Mouse (Mus musculus) liver, embryonic 14.5 days (tissue): ENCODE data around the gene Msrb1. TPM values are rescaled to one million over a fixed set of nuclear protein-coding genes. Genes with fewer than 3 reads are reported as not detected.
A peak's percentile ranks its signal among the peaks of the same experiment; 100 is the strongest.

Experiments
- ATAC-seq: fragments of 200-750 bp; cut with Nextera tagmentation; 2 replicates; pipeline ENCODE4 v1.8.0; 2017; ENCODE audit warnings: moderate number of reproducible peaks, mild to moderate bottlenecking, moderate library complexity; ENCODE audit not compliant: insufficient read depth
- DNase-seq, 3 experiments: peaks; one replicate each; pipeline ENCODE4 v3.0.0-alpha.2; 2012 to 2013; ENCODE audit warnings: low read depth in 3 of 3, low spot score in 3 of 3
- H3K27ac ChIP-seq: fragments of 300-500 bp; sonication (generic); 2 replicates; pipeline ENCODE4 v1.5.1; 2014; ENCODE audit warnings: moderate library complexity, mild to moderate bottlenecking, control low read depth, inconsistent platforms
- H3K27me3 ChIP-seq: fragments of 300-500 bp; sonication (generic); 2 replicates; pipeline ENCODE4 v1.6.1; 2014; ENCODE audit warnings: mild to moderate bottlenecking, low read length, moderate library complexity; ENCODE audit not compliant: control insufficient read depth, insufficient read depth
- H3K36me3 ChIP-seq: fragments of 300-500 bp; sonication (generic); replicated peaks from 2 replicates; pipeline ENCODE4 v1.6.1; 2014; ENCODE audit warnings: low read depth; ENCODE audit not compliant: control insufficient read depth, insufficient read depth
- H3K4me1 ChIP-seq, 2 experiments: fragments of 200-500 bp in 1 of 2; fragments of 300-500 bp in 1 of 2; sonication (generic) in 1 of 2; replicated peaks; 2 replicates each; pipeline ENCODE4 v1.6.1; 2012 to 2014; ENCODE audit warnings: antibody characterized with exemption in 1 of 2, inconsistent platforms in 1 of 2, low read length in 1 of 2; ENCODE audit not compliant: control insufficient read depth in 2 of 2, insufficient read depth in 2 of 2
- H3K4me2 ChIP-seq: fragments of 300-500 bp; sonication (generic); 2 replicates; pipeline ENCODE4 v1.6.1; 2014; ENCODE audit warnings: low read depth, mild to moderate bottlenecking, control low read depth, moderate library complexity
- H3K4me3 ChIP-seq, 2 experiments: fragments of 200-500 bp in 1 of 2; fragments of 300-500 bp in 1 of 2; sonication (generic) in 1 of 2; 2 replicates each; pipeline ENCODE4 v1.5.1; 2012 to 2014; ENCODE audit warnings: low read depth in 2 of 2, low read length in 2 of 2, mild to moderate bottlenecking in 2 of 2, control low read depth in 1 of 2, inconsistent platforms in 1 of 2, moderate library complexity in 1 of 2; ENCODE audit not compliant: insufficient read depth in 1 of 2
- H3K9ac ChIP-seq: fragments of 300-500 bp; sonication (generic); replicated peaks from 2 replicates; pipeline ENCODE4 v1.6.1; 2014; ENCODE audit warnings: mild to moderate bottlenecking, control low read depth, moderate library complexity
- H3K9me3 ChIP-seq: fragments of 300-500 bp; sonication (generic); 2 replicates; pipeline ENCODE4 v1.6.1; 2016; ENCODE audit warnings: low read length, mixed read lengths; ENCODE audit not compliant: control insufficient read depth
- CTCF ChIP-seq: IDR thresholded peaks from 2 replicates; pipeline ENCODE4 v1.5.1; 2016; ENCODE audit warnings: antibody characterized with exemption, low read depth, control low read depth
- EP300 ChIP-seq: IDR thresholded peaks from 2 replicates; pipeline ENCODE4 v1.6.1; 2016; ENCODE audit warnings: antibody characterized with exemption, low read depth
- WGBS: fragments of 180-500 bp; shearing (Covaris S2); extraction: QIAGEN DNeasy Blood & Tissue Kit; methylation state at CpG from one replicate; pipeline ENCODE4 v1.1.7; 2014; ENCODE audit not compliant: insufficient replicate concordance; 5-methylcytosine and 5-hydroxymethylcytosine counted together
- polyA plus RNA-seq, 2 experiments: library from polyadenylated mRNA; depleted of rRNA in 1 of 2; stranded (reverse) in 1 of 2; unstranded in 1 of 2; fragments of >200 nt; fragmentation: Nextera tagmentation in 1 of 2; extraction: Ambion mirVana in 1 of 2; gene quantifications; 2 replicates each; pipeline versions ENCODE4 v1.2.1 to v1.2.3; 2012 to 2014

Gene Msrb1
- polyA plus RNA-seq, 2 experiments: 25.4 to 28.9 TPM

DNA sequence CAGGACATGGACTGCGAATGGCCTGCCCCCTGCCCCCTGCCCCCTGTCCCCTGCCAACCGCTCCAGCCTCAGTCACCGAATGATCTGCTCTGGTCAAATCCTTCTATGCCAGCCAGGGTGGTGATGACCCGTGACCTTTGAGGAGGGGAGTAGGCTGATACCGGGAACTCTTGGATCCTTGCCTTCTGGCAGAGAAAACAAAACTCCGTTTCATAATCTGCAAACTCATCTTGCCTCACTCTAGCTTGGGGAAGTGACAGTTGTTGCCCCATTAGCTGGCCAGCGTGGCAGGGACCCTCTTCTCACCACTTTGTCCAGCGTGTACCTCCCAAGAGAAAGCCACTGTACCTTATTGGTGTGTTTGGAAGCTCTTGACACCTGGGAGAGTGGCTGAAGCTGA lies 5.9 kb downstream of the Msrb1 start:
- Histone ChIP-seq H3K9me3 (no peaks in the 10 kb centered on the region), H3K4me2 (no peak overlapping the region), H3K4me3 (no peak overlapping the region), H3K27me3 (no peaks in the 10 kb centered on the region; the same call in 1 of the 2 replicates), H3K36me3 (no peaks in the 10 kb centered on the region; the same call in 1 of the 2 replicates), H3K27ac (no peak overlapping the region), H3K4me1 (peaks cover 9 to 13% of the 10 kb centered on the region in 2 experiments), H3K9ac (no peak overlapping the region)
- 60% methylated on average over 8 of the region's 8 CpGs for WGBS
- TF ChIP-seq EP300: no peak
- TF ChIP-seq CTCF: no peak
- no peak for DNase-seq
- no peak for ATAC-seq

DNA sequence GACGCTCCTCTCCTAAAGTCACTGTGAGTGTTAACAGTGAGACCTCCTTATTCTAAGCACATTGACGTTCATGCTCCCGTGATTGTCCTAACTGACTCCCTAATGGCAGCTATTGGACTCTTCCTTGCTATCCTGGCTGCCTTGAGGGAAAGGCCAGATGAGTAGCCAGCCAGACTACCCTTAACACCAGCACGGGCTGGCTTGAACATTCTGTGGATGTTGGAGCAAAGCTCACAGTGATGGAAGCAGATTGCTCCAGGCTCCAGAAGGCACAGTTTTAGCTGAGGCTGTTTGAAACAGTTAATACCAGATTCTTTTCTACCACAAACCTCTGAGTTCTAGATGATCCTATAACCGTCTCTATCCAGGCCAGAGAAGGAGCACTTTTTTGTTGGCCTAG lies 7.5 kb downstream of the Msrb1 start:
- no peak overlapping the region for H3K4me3 ChIP-seq
- H3K36me3 ChIP-seq: no peaks in the 10 kb centered on the region; the same call in 1 of the 2 replicates
- H3K9me3 ChIP-seq: no peaks in the 10 kb centered on the region
- no peak overlapping the region for H3K9ac ChIP-seq
- no peak for TF ChIP-seq CTCF
- no peak for TF ChIP-seq EP300
- DNase-seq (no peak), ATAC-seq (no peak)
- H3K4me2 ChIP-seq: no peak overlapping the region
- H3K27ac ChIP-seq: no peak overlapping the region
- H3K27me3 ChIP-seq: no peaks in the 10 kb centered on the region; the same call in 1 of the 2 replicates
- H3K4me1 ChIP-seq: 0 out of 4 replicates have a peak, but pooled peaks cover 0 to 3% of the 10 kb centered on the region in 2 experiments
- WGBS: 65% methylated on average over 5 of the region's 5 CpGs

DNA sequence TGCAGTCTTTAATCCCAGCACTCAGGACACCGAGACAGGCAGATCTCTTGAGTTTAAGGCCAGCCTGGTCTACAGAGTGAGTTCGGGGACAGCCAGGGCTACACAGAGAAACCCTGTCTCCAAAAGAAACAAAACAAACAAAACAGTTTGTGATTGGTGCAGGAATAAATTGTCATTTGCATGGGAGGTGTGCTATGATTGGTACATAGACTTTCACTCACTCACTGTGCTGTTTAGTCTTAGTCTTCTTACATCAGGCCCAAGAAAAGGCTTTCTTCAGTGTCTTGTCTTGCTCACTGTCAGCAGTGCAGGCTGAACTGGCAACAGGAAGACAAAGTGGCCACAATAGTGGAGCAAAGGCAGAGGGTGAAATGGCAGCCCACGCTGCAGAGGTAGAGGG lies 7.9 kb downstream of the Msrb1 start:
- TF ChIP-seq EP300: no peak
- no peak for TF ChIP-seq CTCF
- Histone ChIP-seq H3K4me2 (no peak overlapping the region), H3K4me1 (0 out of 4 replicates have a peak, but pooled peaks cover 0 to 3% of the 10 kb centered on the region in 2 experiments), H3K27ac (no peak overlapping the region), H3K9me3 (no peaks in the 10 kb centered on the region), H3K4me3 (no peak overlapping the region), H3K27me3 (no peaks in the 10 kb centered on the region; the same call in 1 of the 2 replicates), H3K36me3 (no peaks in the 10 kb centered on the region; the same call in 1 of the 2 replicates), H3K9ac (no peak overlapping the region)
- no peak for ATAC-seq
- WGBS: 65% methylated on average over 3 of the region's 3 CpGs
- no peak for DNase-seq

DNA sequence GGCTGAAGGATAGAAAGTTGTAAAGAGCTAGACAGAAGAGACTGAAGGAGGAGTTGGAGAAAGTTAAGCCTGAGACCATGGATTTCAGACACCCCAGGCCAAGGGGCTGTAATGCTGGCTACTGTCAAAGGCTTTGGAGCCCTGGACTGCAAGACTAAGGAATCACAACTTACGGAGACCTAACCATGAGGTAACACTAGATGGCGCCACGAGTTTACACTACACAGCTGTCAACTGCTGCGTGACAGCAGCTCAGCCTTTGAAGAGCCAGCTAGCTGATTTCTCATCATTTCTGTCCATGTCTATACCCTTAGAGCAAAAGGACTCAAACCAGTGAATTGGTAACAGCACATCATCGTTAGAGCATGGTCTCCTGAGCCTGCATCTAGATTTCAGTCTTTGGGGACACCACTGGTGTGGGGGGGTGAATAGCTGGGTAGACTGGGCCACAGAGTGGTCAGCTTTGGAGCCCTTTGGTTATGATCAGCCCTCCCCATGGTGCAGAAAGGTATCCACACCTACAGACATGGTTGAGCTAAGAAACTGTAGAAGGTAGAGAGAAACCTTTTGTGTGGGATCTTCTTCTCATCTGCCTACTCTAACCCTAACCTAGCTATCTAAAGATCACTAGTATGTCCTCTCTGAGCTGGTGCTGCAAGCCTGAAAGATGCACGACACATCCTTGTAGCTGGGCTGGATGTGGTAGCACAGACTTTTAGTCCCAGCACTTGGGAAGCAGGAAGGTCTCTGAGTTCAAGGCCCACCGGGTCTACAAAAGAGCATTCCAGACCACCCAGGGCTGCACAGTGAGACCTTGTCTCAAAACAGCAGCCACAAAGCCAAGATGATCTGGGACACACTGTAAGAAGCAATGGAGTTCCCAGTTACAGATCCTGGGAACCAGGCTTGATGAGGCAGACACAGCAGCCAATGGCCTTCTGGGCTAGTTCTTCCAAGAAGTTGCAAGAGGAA lies 9.4 kb downstream of the Msrb1 start:
- H3K27me3 ChIP-seq: peaks cover 11% of the 10 kb centered on the region
- no peak overlapping the region for H3K4me3 ChIP-seq
- H3K36me3 ChIP-seq: no peaks in the 10 kb centered on the region
- TF ChIP-seq EP300 (no peak), CTCF (peak; percentile 93)
- H3K4me1 ChIP-seq: 0 out of 4 replicates have a peak, but pooled peaks cover 0 to 3% of the 10 kb centered on the region in 2 experiments
- ATAC-seq (peak; percentile 44; the same call in 1 of the 2 replicates), DNase-seq (peak; percentile 62 to 74 (median 65))
- 17% methylated on average over 7 of the region's 7 CpGs for WGBS
- H3K27ac ChIP-seq: no peak overlapping the region
- no peak overlapping the region for H3K4me2 ChIP-seq
- no peaks in the 10 kb centered on the region for H3K9me3 ChIP-seq
- H3K9ac ChIP-seq: no peak overlapping the region

DNA sequence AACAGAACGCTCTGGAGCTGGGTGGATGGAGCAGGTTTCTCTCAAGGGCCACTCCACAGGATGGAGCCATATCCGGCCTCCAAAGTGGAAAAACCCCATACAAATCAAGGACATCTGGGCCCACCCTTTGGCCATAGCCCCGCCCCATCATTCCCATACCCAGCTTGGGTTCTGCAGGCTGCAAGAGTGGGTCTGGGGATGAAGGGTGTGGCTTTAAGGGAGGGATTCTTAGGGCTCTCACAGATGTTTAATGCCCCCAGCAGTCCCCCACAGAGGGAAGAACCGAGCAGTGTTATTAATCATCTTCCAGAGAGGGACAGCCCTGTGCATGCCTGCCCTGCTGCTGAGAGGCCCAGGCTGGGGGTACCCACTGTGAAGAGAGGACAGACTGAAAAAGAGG lies 10.5 kb downstream of the Msrb1 start:
- Histone ChIP-seq H3K4me2 (no peak overlapping the region), H3K4me3 (no peak overlapping the region), H3K27me3 (peaks cover 21% of the 10 kb centered on the region), H3K4me1 (0 out of 4 replicates have a peak, but pooled peaks cover 0 to 3% of the 10 kb centered on the region in 2 experiments), H3K27ac (no peak overlapping the region), H3K9me3 (no peaks in the 10 kb centered on the region), H3K36me3 (no peaks in the 10 kb centered on the region), H3K9ac (no peak overlapping the region)
- TF ChIP-seq EP300 (no peak), CTCF (no peak)
- WGBS: 32% methylated on average over 4 of the region's 4 CpGs
- no peak for DNase-seq
- no peak for ATAC-seq
